Mouse (Mus musculus): ENCODE data around the gene Rpl36a-ps1. TPM values are rescaled to one million over a fixed set of nuclear protein-coding genes. Genes with fewer than 3 reads are reported as not detected.
"Not testable (repeated sequence)": the region's sequence is repeated elsewhere in the genome, so short reads cannot be mapped to it uniquely, and the experiment has no call there.

Gene Rpl36a-ps1
- 1 to 10 TPM; 2.1 to 8.6 (median 2.8) TPM for total RNA-seq (2022)

GRCm38 (mm10) chr14:98994218-98994617 is at the start of gene Rpl36a-ps1:
TSS of gene Rpl36a-ps1 (minus strand) at chr14:98994318.
- DNase-seq: no peak

GRCm38 (mm10) chr14:99043499-99043898 is 49.4 kb upstream of the Rpl36a-ps1 start:
- DNase-seq: no peak

GRCm38 (mm10) chr14:99041416-99041815 is 47.3 kb upstream of the Rpl36a-ps1 start:
- no peak for DNase-seq

- not testable (repeated sequence) for DNase-seq
Measured at GRCm38 (mm10) chr14:99039308-99039707, 45.2 kb upstream of the Rpl36a-ps1 start.

GRCm38 (mm10) chr14:99037703-99038102 is 43.6 kb upstream of the Rpl36a-ps1 start:
- no peak for DNase-seq

GRCm38 (mm10) chr14:99036039-99036438 is 41.9 kb upstream of the Rpl36a-ps1 start:
- DNase-seq: no peak

- DNase-seq: not testable (repeated sequence)
Measured at GRCm38 (mm10) chr14:99034851-99035250, 40.7 kb upstream of the Rpl36a-ps1 start.

- DNase-seq: no peak
Measured at GRCm38 (mm10) chr14:99032596-99032995, 38.5 kb upstream of the Rpl36a-ps1 start.

GRCm38 (mm10) chr14:99031337-99031873 is 37.3 kb upstream of the Rpl36a-ps1 start:
- DNase-seq: no peak

- DNase-seq: no peak
Measured at GRCm38 (mm10) chr14:99029987-99030386, 35.9 kb upstream of the Rpl36a-ps1 start.

GRCm38 (mm10) chr14:99022346-99023086 is 28.4 kb upstream of the Rpl36a-ps1 start:
- no peak for DNase-seq

- DNase-seq: no peak
Measured at GRCm38 (mm10) chr14:99019136-99019808, 25.2 kb upstream of the Rpl36a-ps1 start.

- DNase-seq: no peak
Measured at GRCm38 (mm10) chr14:99018691-99019090, 24.6 kb upstream of the Rpl36a-ps1 start.

GRCm38 (mm10) chr14:99010920-99011313 is 16.8 kb upstream of the Rpl36a-ps1 start:
- DNase-seq: no peak

GRCm38 (mm10) chr14:99010224-99010919 is 16.3 kb upstream of the Rpl36a-ps1 start:
- no peak for DNase-seq

GRCm38 (mm10) chr14:98992482-98992881 is 1.6 kb downstream of the Rpl36a-ps1 start:
- no peak for DNase-seq

GRCm38 (mm10) chr14:98990636-98991035 is 3.5 kb downstream of the Rpl36a-ps1 start:
- no peak for DNase-seq

- DNase-seq: no peak
Measured at GRCm38 (mm10) chr14:98989818-98990217, 4.3 kb downstream of the Rpl36a-ps1 start.

GRCm38 (mm10) chr14:98971921-98972320 is 22.2 kb downstream of the Rpl36a-ps1 start:
- DNase-seq: no peak

- DNase-seq: no peak
Measured at GRCm38 (mm10) chr14:98958978-98959658, 35.0 kb downstream of the Rpl36a-ps1 start.

GRCm38 (mm10) chr14:98956788-98957187 is 37.3 kb downstream of the Rpl36a-ps1 start:
- DNase-seq: no peak

GRCm38 (mm10) chr14:98952441-98952840 is 41.7 kb downstream of the Rpl36a-ps1 start:
- DNase-seq: no peak
